Mouse (Mus musculus) gastrocnemius, adult 2 months (tissue): ENCODE data around the gene Ephb2. TPM values are rescaled to one million over a fixed set of nuclear protein-coding genes. Genes with fewer than 3 reads are reported as not detected.

Experiments
- DNase-seq: peaks from one replicate; pipeline ENCODE4 v3.0.0; 2022
- H3K27ac ChIP-seq: fragments of 200-600 bp; 2 replicates; pipeline ENCODE4 v1.8.1; 2022; ENCODE audit warnings: mild to moderate bottlenecking
- H3K4me3 ChIP-seq: fragments of 200-600 bp; 2 replicates; pipeline ENCODE4 v1.8.1; 2022; ENCODE audit warnings: mild to moderate bottlenecking, moderate library complexity
- CTCF ChIP-seq: fragments of 200-600 bp; IDR thresholded peaks from 2 replicates; pipeline ENCODE4 v1.8.1; 2022; ENCODE audit warnings: antibody characterized with exemption, mild to moderate bottlenecking, moderate library complexity
- intact Hi-C: fragments of 180-260 bp; cut with DNase I; formaldehyde crosslinking; loops from one replicate; pipeline ENCODE4 v1.15.1; 2025
- total RNA-seq, 2 experiments: library from RNA; stranded (reverse); gene quantifications; 2 replicates each; pipeline ENCODE4 v1.2.3; 2021

Ephb2 gene
- total RNA-seq, 2 experiments from 2014 or later, result 0.26 to 1.9 TPM

GRCm38 (mm10) chr4:136685431-136685869 is 150.3 kb downstream of the Ephb2 start:
- TF ChIP-seq CTCF, result no peak
- peak; percentile 23 for DNase-seq
- intact Hi-C loops, result no loop called here
- Histone ChIP-seq H3K27ac (no peak overlapping the region), H3K4me3 (no peak overlapping the region)

- no peak for TF ChIP-seq CTCF
- intact Hi-C loops, result no loop called here
- no peak overlapping the region for H3K4me3 ChIP-seq
- H3K27ac ChIP-seq, result no peak overlapping the region
- no peak for DNase-seq
Observed at GRCm38 (mm10) chr4:136684485-136684884, 151.3 kb downstream of the Ephb2 start.

- Histone ChIP-seq H3K4me3 (no peak overlapping the region), H3K27ac (no peak overlapping the region)
- no peak for TF ChIP-seq CTCF
- DNase-seq, result no peak
- intact Hi-C loops, result no loop called here
Observed at GRCm38 (mm10) chr4:136680641-136681040, 155.1 kb downstream of the Ephb2 start.

GRCm38 (mm10) chr4:136679221-136679620 is 156.6 kb downstream of the Ephb2 start:
- no peak for DNase-seq
- TF ChIP-seq CTCF, result no peak
- no peak overlapping the region for H3K27ac ChIP-seq
- no peak overlapping the region for H3K4me3 ChIP-seq
- intact Hi-C loops, result no loop called here

GRCm38 (mm10) chr4:136678480-136678879 is 157.3 kb downstream of the Ephb2 start:
- no peak; the same call in 1 of the 2 replicates for TF ChIP-seq CTCF
- intact Hi-C loops, result loop anchor here (1.0 kb wide), 1 partner anchor 163 kb away; no protein-coding TSS in a partner anchor
- DNase-seq, result peak; percentile 82
- Histone ChIP-seq H3K27ac (no peak overlapping the region), H3K4me3 (no peak overlapping the region)

- DNase-seq, result no peak
- intact Hi-C loops, result no loop called here
- Histone ChIP-seq H3K4me3 (no peak overlapping the region), H3K27ac (no peak overlapping the region)
- no peak for TF ChIP-seq CTCF
Observed at GRCm38 (mm10) chr4:136675439-136675838, 160.3 kb downstream of the Ephb2 start.

- Histone ChIP-seq H3K27ac (no peak overlapping the region), H3K4me3 (no peak overlapping the region)
- DNase-seq, result no peak
- intact Hi-C loops, result no loop called here
- no peak for TF ChIP-seq CTCF
Observed at GRCm38 (mm10) chr4:136672335-136673090, 163.3 kb downstream of the Ephb2 start.

GRCm38 (mm10) chr4:136667757-136668156 is 168.0 kb downstream of the Ephb2 start:
- intact Hi-C loops, result no loop called here
- TF ChIP-seq CTCF, result 0 out of 2 replicates have a peak, but pooled peaks have one; percentile 7

GRCm38 (mm10) chr4:136666002-136666401 is 169.8 kb downstream of the Ephb2 start:
- peak; percentile 46 for TF ChIP-seq CTCF

More at GRCm38 (mm10) chr4:136667757-136668156, 168.0 kb downstream of the Ephb2 start:
- Histone ChIP-seq H3K27ac (no peak overlapping the region), H3K4me3 (no peak overlapping the region)
- DNase-seq, result no peak

GRCm38 (mm10) chr4:136665068-136665467 is 170.7 kb downstream of the Ephb2 start:
- H3K27ac ChIP-seq, result no peak overlapping the region
- H3K4me3 ChIP-seq, result no peak overlapping the region
- TF ChIP-seq CTCF, result no peak
- no peak for DNase-seq
- intact Hi-C loops, result no loop called here

More at GRCm38 (mm10) chr4:136666002-136666401, 169.8 kb downstream of the Ephb2 start:
- Histone ChIP-seq H3K4me3 (no peak overlapping the region), H3K27ac (no peak overlapping the region)
- DNase-seq, result no peak
- intact Hi-C loops, result no loop called here

GRCm38 (mm10) chr4:136657914-136658313 is 177.9 kb downstream of the Ephb2 start:
- intact Hi-C loops, result no loop called here
- no peak for DNase-seq
- Histone ChIP-seq H3K27ac (no peak overlapping the region), H3K4me3 (no peak overlapping the region)
- TF ChIP-seq CTCF, result no peak

- no peak for TF ChIP-seq CTCF
- no peak for DNase-seq
- Histone ChIP-seq H3K4me3 (no peak overlapping the region), H3K27ac (no peak overlapping the region)
- intact Hi-C loops, result no loop called here
Observed at GRCm38 (mm10) chr4:136653692-136654234, 182.0 kb downstream of the Ephb2 start.

- Histone ChIP-seq H3K27ac (no peak overlapping the region), H3K4me3 (no peak overlapping the region)
- TF ChIP-seq CTCF, result no peak
- intact Hi-C loops, result no loop called here
- no peak for DNase-seq
Observed at GRCm38 (mm10) chr4:136653019-136653418, 182.8 kb downstream of the Ephb2 start.
